Mouse (Mus musculus) lung, adult 2 months (tissue): ENCODE data around the gene Nphs1.

Source experiments
- CTCF ChIP-seq: fragments of 200-500 bp; IDR thresholded peaks from 2 replicates; pipeline ENCODE4 v1.5.1; 2011; ENCODE audit warnings: mild to moderate bottlenecking, low read length, control low read depth; ENCODE audit not compliant: insufficient read depth
- POLR2A ChIP-seq: fragments of 200-500 bp; IDR thresholded peaks from 2 replicates; pipeline ENCODE4 v1.6.1; 2011; ENCODE audit warnings: low read depth, mild to moderate bottlenecking, control low read depth, low read length, borderline replicate concordance; ENCODE audit errors: extremely low read depth

- no peak for TF ChIP-seq CTCF
- no peak for TF ChIP-seq POLR2A
Measured at GRCm38 (mm10) chr7:30459484-30459883, 1.4 kb downstream of the Nphs1 start.
